Mouse (Mus musculus) left cerebral cortex, postnatal 25 days (tissue): ENCODE measurements around the gene Gnb2. TPM values are rescaled to one million over a fixed set of nuclear protein-coding genes. Genes with fewer than 3 reads are reported as not detected.
A peak's percentile ranks its signal among the peaks of the same experiment; 100 is the strongest.

ENCODE experiments used
- DNase-seq, 2 experiments: peaks; one replicate each; pipeline ENCODE4 v3.0.0; 2022; ENCODE audit warnings: low spot score in 2 of 2, mixed read lengths in 1 of 2
- intact Hi-C: fragments of 180-260 bp; cut with DNase I; formaldehyde crosslinking; loops from one replicate; pipeline ENCODE4 v1.15.1; 2025
- total RNA-seq, 2 experiments: library from RNA; stranded (reverse); gene quantifications; 2 replicates each; pipeline ENCODE4 v1.2.3; 2021

Gnb2 gene
- total RNA-seq, 2 experiments from 2014 or later: 662 to 684 TPM

GRCm38 (mm10) chr5:137544926-137545325 is 11.6 kb upstream of the Gnb2 start:
- no peak for DNase-seq
- intact Hi-C loops: no loop called here

DNA sequence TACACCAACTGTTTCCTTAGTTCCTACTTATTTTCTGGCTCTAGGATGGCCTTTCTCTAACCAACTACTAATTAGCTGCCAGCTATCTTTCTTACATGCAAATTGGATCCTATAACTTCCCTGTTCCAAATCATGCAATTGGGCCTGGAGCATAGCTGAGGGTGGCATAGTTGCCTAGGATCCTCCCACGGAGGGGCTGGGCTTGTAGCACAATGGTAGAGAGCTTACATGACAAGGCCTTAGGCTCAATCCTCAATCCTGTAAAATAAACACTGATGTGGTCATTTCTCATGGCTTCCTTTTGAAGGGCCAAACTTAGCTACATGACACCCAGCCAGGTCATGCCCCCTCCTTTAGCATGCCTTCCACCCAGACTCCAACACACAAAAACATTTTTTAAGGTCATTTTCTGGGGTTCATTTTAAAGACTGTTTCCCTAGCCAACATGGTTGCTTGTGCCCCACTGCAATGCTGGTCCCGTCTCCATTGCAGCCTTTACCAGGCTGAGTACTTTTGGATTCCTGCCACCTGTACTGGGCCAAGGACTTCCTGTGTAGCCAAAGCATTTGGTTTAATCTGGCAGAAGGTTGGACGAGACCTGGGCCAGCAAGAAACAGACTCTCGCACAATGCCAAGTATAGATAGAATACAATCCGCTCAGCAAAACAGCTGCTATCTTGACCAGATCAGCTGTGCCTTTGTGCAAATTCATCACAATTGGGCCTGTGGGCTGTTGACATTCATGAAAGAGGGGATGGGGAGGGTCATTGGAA is 8.6 kb upstream of the Gnb2 start:
- intact Hi-C loops: no loop called here
- no peak for DNase-seq

- no peak for DNase-seq
- intact Hi-C loops: no loop called here
These were observed 7.7 kb upstream of the Gnb2 start for GRCm38 (mm10) chr5:137540991-137541390.

- intact Hi-C loops: loop anchor here (10.0 kb wide), 1 partner anchor 505 kb away; no protein-coding TSS in a partner anchor
- DNase-seq: peak; percentile 55 to 74
These were observed 6.0 kb upstream of the Gnb2 start for GRCm38 (mm10) chr5:137539291-137539801.

GRCm38 (mm10) chr5:137537461-137537860 is 4.2 kb upstream of the Gnb2 start:
- DNase-seq: no peak
- intact Hi-C loops: loop anchor here (10.0 kb wide), 1 partner anchor 503 kb away; no protein-coding TSS in a partner anchor

DNA sequence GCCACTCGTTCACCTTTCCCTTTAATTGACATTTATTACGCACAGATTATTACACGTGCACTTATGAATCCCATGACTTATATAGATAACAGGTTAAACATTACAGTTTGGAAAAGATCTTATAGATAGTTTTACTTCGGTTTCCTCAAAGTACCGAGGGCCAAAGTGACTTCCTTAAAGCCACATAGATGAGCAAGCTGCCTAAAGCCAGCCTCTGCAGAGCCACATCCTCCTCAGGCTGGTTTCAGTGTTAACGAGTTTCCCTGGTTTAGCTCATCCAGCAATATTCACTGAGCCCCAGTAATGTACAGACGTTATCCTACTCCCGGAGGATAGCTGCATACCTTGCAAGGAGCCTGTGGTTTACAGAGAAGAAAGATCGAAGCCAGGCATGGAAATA is 2.0 kb upstream of the Gnb2 start:
- no peak for DNase-seq

GRCm38 (mm10) chr5:137534762-137535161 is 1.5 kb upstream of the Gnb2 start:
- intact Hi-C loops: loop anchor here (5.0 to 10.0 kb wide), 2 partner anchors 223 to 500 kb away; no protein-coding TSS in a partner anchor
- no peak for DNase-seq

More for the DNA sequence above, 2.0 kb upstream of the Gnb2 start:
- intact Hi-C loops: loop anchor here (10.0 kb wide), 1 partner anchor 501 kb away; no protein-coding TSS in a partner anchor

GRCm38 (mm10) chr5:137532808-137533116 is 548 bp downstream of the Gnb2 start:
- intact Hi-C loops: loop anchor here (1.0 to 10.0 kb wide), 7 partner anchors 21 to 498 kb away; partner anchors contain the start of genes Actl6b, Fbxo24, Gm20605 and Lrch4
- DNase-seq: no peak

DNA sequence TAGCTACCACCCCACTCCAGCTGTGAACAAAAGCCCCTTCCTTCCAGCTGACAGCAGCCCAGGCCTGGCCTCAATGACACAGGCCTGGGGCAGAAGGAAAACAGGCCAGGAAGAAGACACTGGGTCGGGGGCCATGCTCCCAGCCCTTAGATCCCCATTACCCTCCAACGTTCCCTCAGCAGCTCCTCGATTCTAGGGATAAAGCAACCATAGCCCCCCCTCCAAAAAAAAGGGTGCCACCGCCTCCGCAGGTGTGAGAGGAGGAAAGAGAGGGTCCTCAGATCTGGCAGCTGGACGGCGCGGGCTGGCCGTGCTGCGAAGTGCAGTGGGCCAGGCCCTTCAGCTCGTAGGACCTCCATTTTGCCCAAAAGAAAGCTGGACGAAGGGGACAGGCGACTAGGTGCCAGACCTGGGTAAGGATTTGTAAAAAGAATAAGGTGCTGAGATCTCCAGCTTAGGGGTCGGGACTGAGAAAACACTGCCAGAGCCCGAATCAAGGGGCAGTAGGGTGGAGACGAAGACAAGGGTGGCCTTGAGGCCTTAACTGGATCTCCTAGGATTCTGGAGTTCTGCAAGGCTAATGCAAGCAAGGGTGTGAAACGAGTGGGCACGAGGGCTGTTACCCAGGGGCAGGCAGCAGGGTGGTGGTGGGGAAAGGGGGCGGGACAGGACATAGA is 1.0 kb downstream of the Gnb2 start:
- intact Hi-C loops: loop anchor here (2.0 to 10.0 kb wide), 4 partner anchors 21 to 497 kb away; partner anchors contain the start of gene Mospd3
- peak in 1 of 2 experiments; percentile 42 for DNase-seq

- intact Hi-C loops: loop anchor here (2.0 to 10.0 kb wide), 4 partner anchors 21 to 497 kb away; partner anchors contain the start of gene Mospd3
- DNase-seq: peak; percentile 48 to 56
These were observed 1.7 kb downstream of the Gnb2 start for GRCm38 (mm10) chr5:137531414-137532130.

- intact Hi-C loops: loop anchor here (5.0 to 10.0 kb wide), 2 partner anchors 226 to 496 kb away; no protein-coding TSS in a partner anchor
- DNase-seq: peak; percentile 83 to 89
These were observed 2.5 kb downstream of the Gnb2 start for GRCm38 (mm10) chr5:137530588-137531413.

DNA sequence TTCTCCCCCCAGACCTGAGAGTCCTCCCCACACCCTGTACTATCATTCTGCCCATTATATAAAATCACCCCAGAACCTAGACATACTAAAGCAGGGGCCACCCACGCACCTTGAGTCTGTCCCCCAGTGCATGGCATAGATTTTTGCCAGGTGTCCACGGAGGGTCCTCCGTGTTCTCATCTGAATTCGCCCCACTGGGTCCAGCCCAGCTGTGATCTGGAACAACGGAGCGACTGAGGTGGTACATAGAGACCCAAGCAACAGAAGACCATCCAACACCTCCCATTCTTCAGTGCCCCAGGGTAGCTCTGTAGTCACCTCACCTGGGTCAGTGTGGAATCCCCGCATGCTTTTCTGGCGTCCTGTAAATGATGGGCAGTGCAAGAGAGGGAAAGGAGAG is 3.2 kb downstream of the Gnb2 start:
- DNase-seq: peak in 1 of 2 experiments; percentile 33
- intact Hi-C loops: loop anchor here (5.0 to 10.0 kb wide), 2 partner anchors 227 to 495 kb away; no protein-coding TSS in a partner anchor

- intact Hi-C loops: no loop called here
- no peak for DNase-seq
These were observed 3.9 kb downstream of the Gnb2 start for GRCm38 (mm10) chr5:137529221-137529995.

DNA sequence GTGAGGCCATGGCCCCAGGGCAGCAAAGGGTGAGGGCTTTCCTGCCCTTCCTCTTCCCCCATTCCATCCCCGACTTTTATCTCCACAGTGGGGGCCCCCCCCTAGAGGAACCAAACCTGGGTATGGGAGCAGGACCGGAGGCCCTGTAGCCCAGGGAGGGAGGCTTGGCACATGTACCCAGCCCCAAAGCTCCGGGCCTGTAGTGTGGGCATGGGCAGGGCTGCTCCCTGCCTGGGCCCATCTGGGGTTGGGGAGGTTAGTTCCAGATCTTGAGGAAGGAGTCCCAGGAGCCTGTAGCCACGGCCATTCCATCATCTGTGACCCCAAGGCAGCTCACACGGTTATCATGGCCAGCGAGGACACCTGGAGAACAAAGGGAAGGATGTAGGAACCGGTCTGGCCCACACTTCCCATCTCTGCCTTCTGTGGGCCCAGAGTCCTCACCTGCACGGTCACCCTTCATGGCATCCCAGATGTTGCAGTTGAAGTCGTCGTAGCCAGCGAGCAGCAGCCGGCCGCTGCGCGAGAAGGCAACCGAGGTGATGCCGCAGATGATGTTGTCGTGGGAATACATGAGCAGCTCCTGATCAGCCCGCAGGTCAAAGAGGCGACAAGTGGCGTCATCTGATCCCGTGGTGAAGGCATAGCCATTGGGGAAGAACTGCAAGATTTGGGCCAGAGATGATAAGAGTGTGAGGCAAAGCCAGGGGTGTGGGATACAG is 4.9 kb downstream of the Gnb2 start:
- DNase-seq: no peak
- intact Hi-C loops: no loop called here

- no peak for DNase-seq
- intact Hi-C loops: no loop called here
These were observed 5.9 kb downstream of the Gnb2 start for GRCm38 (mm10) chr5:137527413-137527812.

- intact Hi-C loops: no loop called here
- DNase-seq: peak in 1 of 2 experiments; percentile 62
These were observed 6.9 kb downstream of the Gnb2 start for GRCm38 (mm10) chr5:137526192-137526936.

DNA sequence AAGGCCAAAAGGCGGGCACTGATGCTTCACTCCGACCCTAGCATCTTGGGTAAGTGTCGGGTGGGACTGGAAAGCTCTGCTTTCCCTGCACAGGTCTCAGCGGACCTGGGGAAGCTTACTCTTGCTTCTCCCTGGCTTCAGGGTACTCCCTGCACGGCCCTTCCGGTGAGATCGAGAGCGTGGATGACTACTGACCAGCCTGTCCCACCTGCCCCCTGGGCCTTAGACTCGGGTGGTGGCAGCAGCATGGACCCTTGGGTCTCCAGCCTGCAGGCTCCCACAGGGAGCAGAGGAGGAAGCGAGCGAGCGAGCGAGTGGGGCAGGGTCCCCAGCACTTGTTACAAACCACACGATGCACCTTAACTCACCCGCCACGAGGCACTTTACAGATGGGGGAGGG is 7.8 kb downstream of the Gnb2 start:
- intact Hi-C loops: no loop called here
- DNase-seq: no peak
